Mouse (Mus musculus) MEL (cell line): ENCODE data around the gene Hmgb1. TPM values are rescaled to one million over a fixed set of nuclear protein-coding genes. Genes with fewer than 3 reads are reported as not detected.

ENCODE experiments used
- DNase-seq: peaks from one replicate; pipeline ENCODE4 v3.0.0; 2011; ENCODE audit warnings: low read depth, low spot score
- H3K27ac ChIP-seq: 2 replicates; pipeline ENCODE4 v1.5.1; 2012; ENCODE audit warnings: low read depth, mild to moderate bottlenecking, control low read depth, low read length, moderate library complexity; ENCODE audit not compliant: control insufficient read depth
- H3K27me3 ChIP-seq, 2 experiments: fragments of 150-350 bp in 1 of 2; sonication (generic) in 1 of 2; 2 replicates each; pipeline ENCODE4 v1.6.1; 2012; ENCODE audit warnings: low read length in 2 of 2, mild to moderate bottlenecking in 2 of 2, improper control_type of control experiment in 1 of 2, moderate library complexity in 1 of 2; ENCODE audit not compliant: insufficient read depth in 2 of 2, control insufficient read depth in 1 of 2
- H3K36me3 ChIP-seq, 2 experiments: 2 replicates each; pipeline ENCODE4 v1.6.1; 2012 to 2014; ENCODE audit warnings: low read length in 2 of 2, improper control_type of control experiment in 1 of 2, inconsistent platforms in 1 of 2, mild to moderate bottlenecking in 1 of 2; ENCODE audit not compliant: insufficient read depth in 2 of 2, control insufficient read depth in 1 of 2
- H3K4me1 ChIP-seq, 2 experiments: fragments of 150-350 bp in 1 of 2; sonication (generic) in 1 of 2; 2 replicates each; pipeline ENCODE4 v1.6.1; 2012; ENCODE audit warnings: low read length in 2 of 2, improper control_type of control experiment in 1 of 2, mild to moderate bottlenecking in 1 of 2; ENCODE audit not compliant: insufficient read depth in 2 of 2, control insufficient read depth in 1 of 2
- H3K4me3 ChIP-seq, 2 experiments: fragments of 150-350 bp in 1 of 2; sonication (generic) in 1 of 2; 2 replicates each; pipeline ENCODE4 v1.5.1; 2012; ENCODE audit warnings: low read depth in 2 of 2, low read length in 2 of 2, mild to moderate bottlenecking in 2 of 2, moderate library complexity in 2 of 2, control low read depth in 1 of 2, improper control_type of control experiment in 1 of 2; ENCODE audit not compliant: control insufficient read depth in 1 of 2, insufficient read depth in 1 of 2
- H3K79me2 ChIP-seq: 2 replicates; pipeline ENCODE4 v1.6.1; 2012; ENCODE audit warnings: mild to moderate bottlenecking, low read length, moderate library complexity; ENCODE audit not compliant: control insufficient read depth, poor library complexity, insufficient read depth
- H3K9ac ChIP-seq: 2 replicates; pipeline ENCODE4 v1.6.1; 2012; ENCODE audit warnings: low read depth, mild to moderate bottlenecking, control low read depth, low read length, moderate library complexity; ENCODE audit not compliant: control insufficient read depth, poor library complexity, severe bottlenecking
- H3K9me3 ChIP-seq: fragments of 150-350 bp; sonication (generic); replicated peaks from 2 replicates; pipeline ENCODE4 v1.6.1; 2012; ENCODE audit warnings: mild to moderate bottlenecking, low read length, improper control_type of control experiment, moderate library complexity; ENCODE audit not compliant: insufficient read depth
- CHD1 ChIP-seq: IDR thresholded peaks from 2 replicates; pipeline ENCODE4 v1.6.1; 2012; ENCODE audit warnings: low read depth, mild to moderate bottlenecking, inconsistent platforms, low read length, improper control_type of control experiment
- CHD2 ChIP-seq: IDR thresholded peaks from 2 replicates; pipeline ENCODE4 v1.6.1; 2011; ENCODE audit warnings: low read length, improper control_type of control experiment
- CTCF ChIP-seq, 3 experiments: IDR thresholded peaks in 2 of 3; conservative IDR thresholded peaks in 1 of 3; 2 replicates each; pipeline ENCODE4 v1.5.1; 2011 to 2012; ENCODE audit warnings: low read length in 3 of 3, low read depth in 2 of 3, mild to moderate bottlenecking in 2 of 3, improper control_type of control experiment in 1 of 3, inconsistent platforms in 1 of 3, mixed read lengths in 1 of 3, moderate library complexity in 1 of 3; ENCODE audit not compliant: control insufficient read depth in 1 of 3, insufficient read depth in 1 of 3, poor library complexity in 1 of 3, severe bottlenecking in 1 of 3
- E2F4 ChIP-seq: IDR thresholded peaks from 2 replicates; pipeline ENCODE4 v1.6.1; 2011; ENCODE audit warnings: low read depth, low read length, improper control_type of control experiment, borderline replicate concordance
- ELF1 ChIP-seq: IDR thresholded peaks from 2 replicates; pipeline ENCODE4 v1.6.1; 2014; ENCODE audit warnings: low read depth, mild to moderate bottlenecking, inconsistent platforms, low read length, improper control_type of control experiment, moderate library complexity
- EP300 ChIP-seq, 2 experiments: IDR thresholded peaks; 2 replicates each; pipeline ENCODE4 v1.6.1; 2011; ENCODE audit warnings: improper control_type of control experiment in 2 of 2, low read length in 2 of 2, low read depth in 1 of 2, mild to moderate bottlenecking in 1 of 2
- ETS1 ChIP-seq: IDR thresholded peaks from 2 replicates; pipeline ENCODE4 v1.6.1; 2012; ENCODE audit warnings: low read depth, mild to moderate bottlenecking, inconsistent platforms, low read length, improper control_type of control experiment, moderate library complexity
- GABPA ChIP-seq: IDR thresholded peaks from 2 replicates; pipeline ENCODE4 v1.6.1; 2012; ENCODE audit warnings: low read depth, mild to moderate bottlenecking, inconsistent platforms, low read length, improper control_type of control experiment, moderate library complexity
- HCFC1 ChIP-seq: IDR thresholded peaks from 2 replicates; pipeline ENCODE4 v1.6.1; 2012; ENCODE audit warnings: low read depth, mild to moderate bottlenecking, inconsistent platforms, low read length, improper control_type of control experiment, moderate library complexity
- KAT2A ChIP-seq: conservative IDR thresholded peaks from 2 replicates; pipeline ENCODE4 v1.6.1; 2012; ENCODE audit warnings: low read depth, low read length, improper control_type of control experiment, inconsistent platforms
- MAFK ChIP-seq: IDR thresholded peaks from 2 replicates; pipeline ENCODE4 v1.6.1; 2011; ENCODE audit warnings: low read depth, mild to moderate bottlenecking, low read length, improper control_type of control experiment, borderline replicate concordance
- MAX ChIP-seq: IDR thresholded peaks from 2 replicates; pipeline ENCODE4 v1.6.1; 2011; ENCODE audit warnings: low read length, improper control_type of control experiment
- MXI1 ChIP-seq: IDR thresholded peaks from 2 replicates; pipeline ENCODE4 v1.6.1; 2011; ENCODE audit warnings: mild to moderate bottlenecking, low read depth, low read length, improper control_type of control experiment
- MYC ChIP-seq: IDR thresholded peaks from 2 replicates; pipeline ENCODE4 v1.6.1; 2011; ENCODE audit warnings: low read depth, mild to moderate bottlenecking, low read length, improper control_type of control experiment, moderate library complexity
- NELFE ChIP-seq: IDR thresholded peaks from 2 replicates; pipeline ENCODE4 v1.6.1; 2011; ENCODE audit warnings: low read depth, low read length, improper control_type of control experiment
- POLR2AphosphoS2 ChIP-seq: IDR thresholded peaks from 2 replicates; pipeline ENCODE4 v1.6.1; 2011; ENCODE audit warnings: low read length, improper control_type of control experiment
- POLR2AphosphoS5 ChIP-seq: IDR thresholded peaks from 2 replicates; pipeline ENCODE4 v1.6.1; 2012; ENCODE audit warnings: low read depth, borderline replicate concordance, mild to moderate bottlenecking, inconsistent platforms, low read length, moderate library complexity, mixed read lengths
- RAD21 ChIP-seq: IDR thresholded peaks from 2 replicates; pipeline ENCODE4 v1.6.1; 2011; ENCODE audit warnings: mild to moderate bottlenecking, low read depth, low read length, improper control_type of control experiment
- SIN3A ChIP-seq: IDR thresholded peaks from 2 replicates; pipeline ENCODE4 v1.6.1; 2012; ENCODE audit warnings: low read length, improper control_type of control experiment, inconsistent platforms
- SMC3 ChIP-seq: IDR thresholded peaks from 2 replicates; pipeline ENCODE4 v1.6.1; 2011; ENCODE audit warnings: low read depth, low read length, improper control_type of control experiment
- TBP ChIP-seq: IDR thresholded peaks from 2 replicates; pipeline ENCODE4 v1.8.0; 2011; ENCODE audit warnings: low read depth, low read length, improper control_type of control experiment
- TCF12 ChIP-seq: IDR thresholded peaks from 2 replicates; pipeline ENCODE4 v1.6.1; 2014; ENCODE audit warnings: low read depth, mild to moderate bottlenecking, inconsistent platforms, low read length, improper control_type of control experiment, moderate library complexity
- UBTF ChIP-seq: IDR thresholded peaks from 2 replicates; pipeline ENCODE4 v1.6.1; 2012; ENCODE audit warnings: low read depth, mild to moderate bottlenecking, inconsistent platforms, low read length, improper control_type of control experiment, moderate library complexity, borderline replicate concordance; ENCODE audit not compliant: insufficient read depth
- ZC3H11A ChIP-seq: IDR thresholded peaks from 2 replicates; pipeline ENCODE4 v1.6.1; 2012; ENCODE audit warnings: low read depth, mild to moderate bottlenecking, inconsistent platforms, low read length, improper control_type of control experiment
- ZMIZ1 ChIP-seq: IDR thresholded peaks from 2 replicates; pipeline ENCODE4 v1.6.1; 2012; ENCODE audit warnings: low read depth, mild to moderate bottlenecking, inconsistent platforms, low read length, improper control_type of control experiment, moderate library complexity
- polyA plus RNA-seq, 2 experiments: library from polyadenylated mRNA; stranded (reverse) in 1 of 2; unstranded in 1 of 2; fragments of >175 nt in 1 of 2; fragments of >200 nt in 1 of 2; gene quantifications; 2 replicates each; pipeline versions ENCODE4 v1.2.1 to v1.2.4; 2012; ENCODE audit warnings: low replicate concordance in 2 of 2, low read depth in 1 of 2; ENCODE audit not compliant: insufficient read length in 2 of 2, insufficient read depth in 1 of 2, missing spikeins in 1 of 2
- total RNA-seq: library from RNA; depleted of rRNA; stranded (reverse); fragments of 300-350 nt; gene quantifications from 2 replicates; pipeline ENCODE4 v1.2.3, GENCODE M21; 2012

Hmgb1 gene
- total and polyA plus RNA-seq, 3 experiments, result 600 to 678 TPM; not detected in 1

- H3K79me2 ChIP-seq, result no peaks in the 10 kb centered on the region; the same call in 1 of the 2 replicates
- no peaks in the 10 kb centered on the region for H3K36me3 ChIP-seq
- peaks cover 0 to 8% of the 10 kb centered on the region in 2 experiments; a peak in 2 of 4 replicates for H3K4me1 ChIP-seq
- peak; percentile 62 for DNase-seq
- H3K9ac ChIP-seq, result no peak overlapping the region
- no peak overlapping the region for H3K27ac ChIP-seq
- H3K4me3 ChIP-seq, result no peak overlapping the region
- no peaks in the 10 kb centered on the region for H3K27me3 ChIP-seq
- TF ChIP-seq RAD21 (peak; percentile 8; the same call in 1 of the 2 replicates), GABPA (no peak), SMC3 (peak; percentile 54), MYC (no peak), CTCF (IDR thresholded peaks at IDR 0.05 in 2 of 3, conservative IDR thresholded peaks at IDR 0.05 in 1 of 3; ENCODE audit: control insufficient read depth in 1 of 3, insufficient read depth in 1 of 3, low read depth in 2 of 3, low read length in 3 of 3, poor library complexity in 1 of 3, severe bottlenecking in 1 of 3) (peak; percentile 48 to 57 (median 54)), ZC3H11A (peak; percentile 5; the same call in 1 of the 2 replicates), ZMIZ1 (no peak)
- no peaks in the 10 kb centered on the region for H3K9me3 ChIP-seq
These were observed 112.7 kb downstream of the Hmgb1 start for GRCm38 (mm10) chr5:149071546-149071945.

- no peak for DNase-seq
- no peaks in the 10 kb centered on the region; the same call in 1 of the 2 replicates for H3K79me2 ChIP-seq
- H3K36me3 ChIP-seq, result no peaks in the 10 kb centered on the region
- H3K4me3 ChIP-seq, result peak overlapping the region; percentile 67 to 73
- peak overlapping the region; percentile 81 for H3K27ac ChIP-seq
- TF ChIP-seq MAX (0 out of 2 replicates have a peak, but pooled peaks have one; percentile 18), NELFE (peak; percentile 4; the same call in 1 of the 2 replicates), TCF12 (no peak), CHD2 (no peak), E2F4 (no peak), MXI1 (0 out of 2 replicates have a peak, but pooled peaks have one; percentile 17), UBTF (no peak)
- H3K9me3 ChIP-seq, result no peaks in the 10 kb centered on the region
- H3K4me1 ChIP-seq, result peaks cover 0 to 8% of the 10 kb centered on the region in 2 experiments; a peak in 2 of 4 replicates
- H3K27me3 ChIP-seq, result no peaks in the 10 kb centered on the region
- peak overlapping the region; percentile 75 for H3K9ac ChIP-seq
These were observed 115.5 kb downstream of the Hmgb1 start for GRCm38 (mm10) chr5:149068745-149069144.

GRCm38 (mm10) chr5:149068247-149068740 is 116.0 kb downstream of the Hmgb1 start:
- peak overlapping the region; percentile 75 for H3K9ac ChIP-seq
- TF ChIP-seq TBP (no peak; the same call in 1 of the 2 replicates), ETS1 (peak; percentile 33; the same call in 1 of the 2 replicates), TCF12 (0 out of 2 replicates have a peak, but pooled peaks have one; percentile 19), RAD21 (no peak), ELF1 (peak; percentile 62; the same call in 1 of the 2 replicates), POLR2AphosphoS5 (no peak), GABPA (no peak), KAT2A (no peak), POLR2AphosphoS2 (no peak), MAFK (no peak), CHD2 (no peak), CHD1 (no peak), HCFC1 (no peak; the same call in 1 of the 2 replicates), EP300 (IDR thresholded peaks at IDR 0.05; ENCODE audit: low read depth in 1 of 2, low read length in 2 of 2) (peak; percentile 65 to 70), MXI1 (no peak), SIN3A (peak; percentile 63), MAX (no peak)

More at GRCm38 (mm10) chr5:149068247-149068740, 116.0 kb downstream of the Hmgb1 start:
- H3K4me3 ChIP-seq, result peak overlapping the region; percentile 67 to 73
- H3K27me3 ChIP-seq, result no peaks in the 10 kb centered on the region
- H3K4me1 ChIP-seq, result peaks cover 0 to 8% of the 10 kb centered on the region in 2 experiments; a peak in 2 of 4 replicates
- H3K27ac ChIP-seq, result peak overlapping the region; percentile 81
- DNase-seq, result peak; percentile 92
- H3K79me2 ChIP-seq, result no peaks in the 10 kb centered on the region; the same call in 1 of the 2 replicates
- H3K36me3 ChIP-seq, result no peaks in the 10 kb centered on the region
- H3K9me3 ChIP-seq, result no peaks in the 10 kb centered on the region
